Mouse (Mus musculus) liver, embryonic 14.5 days (tissue): ENCODE measurements around the gene Hrc. TPM values are rescaled to one million over a fixed set of nuclear protein-coding genes. Genes with fewer than 3 reads are reported as not detected.
"Not testable (repeated sequence)": the region's sequence is repeated elsewhere in the genome, so short reads cannot be mapped to it uniquely, and the experiment has no call there.

ENCODE experiments used
- ATAC-seq: fragments of 200-750 bp; cut with Nextera tagmentation; 2 replicates; pipeline ENCODE4 v1.8.0; 2017; ENCODE audit warnings: moderate number of reproducible peaks, mild to moderate bottlenecking, moderate library complexity; ENCODE audit not compliant: insufficient read depth
- DNase-seq, 3 experiments: peaks; one replicate each; pipeline ENCODE4 v3.0.0-alpha.2; 2012 to 2013; ENCODE audit warnings: low read depth in 3 of 3, low spot score in 3 of 3
- H3K27ac ChIP-seq: fragments of 300-500 bp; sonication (generic); 2 replicates; pipeline ENCODE4 v1.5.1; 2014; ENCODE audit warnings: moderate library complexity, mild to moderate bottlenecking, control low read depth, inconsistent platforms
- H3K27me3 ChIP-seq: fragments of 300-500 bp; sonication (generic); 2 replicates; pipeline ENCODE4 v1.6.1; 2014; ENCODE audit warnings: mild to moderate bottlenecking, low read length, moderate library complexity; ENCODE audit not compliant: control insufficient read depth, insufficient read depth
- H3K36me3 ChIP-seq: fragments of 300-500 bp; sonication (generic); replicated peaks from 2 replicates; pipeline ENCODE4 v1.6.1; 2014; ENCODE audit warnings: low read depth; ENCODE audit not compliant: control insufficient read depth, insufficient read depth
- H3K4me1 ChIP-seq, 2 experiments: fragments of 200-500 bp in 1 of 2; fragments of 300-500 bp in 1 of 2; sonication (generic) in 1 of 2; replicated peaks; 2 replicates each; pipeline ENCODE4 v1.6.1; 2012 to 2014; ENCODE audit warnings: antibody characterized with exemption in 1 of 2, inconsistent platforms in 1 of 2, low read length in 1 of 2; ENCODE audit not compliant: control insufficient read depth in 2 of 2, insufficient read depth in 2 of 2
- H3K4me2 ChIP-seq: fragments of 300-500 bp; sonication (generic); 2 replicates; pipeline ENCODE4 v1.6.1; 2014; ENCODE audit warnings: low read depth, mild to moderate bottlenecking, control low read depth, moderate library complexity
- H3K4me3 ChIP-seq, 2 experiments: fragments of 200-500 bp in 1 of 2; fragments of 300-500 bp in 1 of 2; sonication (generic) in 1 of 2; 2 replicates each; pipeline ENCODE4 v1.5.1; 2012 to 2014; ENCODE audit warnings: low read depth in 2 of 2, low read length in 2 of 2, mild to moderate bottlenecking in 2 of 2, control low read depth in 1 of 2, inconsistent platforms in 1 of 2, moderate library complexity in 1 of 2; ENCODE audit not compliant: insufficient read depth in 1 of 2
- H3K9ac ChIP-seq: fragments of 300-500 bp; sonication (generic); replicated peaks from 2 replicates; pipeline ENCODE4 v1.6.1; 2014; ENCODE audit warnings: mild to moderate bottlenecking, control low read depth, moderate library complexity
- H3K9me3 ChIP-seq: fragments of 300-500 bp; sonication (generic); 2 replicates; pipeline ENCODE4 v1.6.1; 2016; ENCODE audit warnings: low read length, mixed read lengths; ENCODE audit not compliant: control insufficient read depth
- CTCF ChIP-seq: IDR thresholded peaks from 2 replicates; pipeline ENCODE4 v1.5.1; 2016; ENCODE audit warnings: antibody characterized with exemption, low read depth, control low read depth
- EP300 ChIP-seq: IDR thresholded peaks from 2 replicates; pipeline ENCODE4 v1.6.1; 2016; ENCODE audit warnings: antibody characterized with exemption, low read depth
- WGBS: fragments of 180-500 bp; shearing (Covaris S2); extraction: QIAGEN DNeasy Blood & Tissue Kit; methylation state at CpG from one replicate; pipeline ENCODE4 v1.1.7; 2014; ENCODE audit not compliant: insufficient replicate concordance; 5-methylcytosine and 5-hydroxymethylcytosine counted together
- polyA plus RNA-seq, 2 experiments: library from polyadenylated mRNA; depleted of rRNA in 1 of 2; stranded (reverse) in 1 of 2; unstranded in 1 of 2; fragments of >200 nt; fragmentation: Nextera tagmentation in 1 of 2; extraction: Ambion mirVana in 1 of 2; gene quantifications; 2 replicates each; pipeline versions ENCODE4 v1.2.1 to v1.2.3; 2012 to 2014

The Hrc gene
- polyA plus RNA-seq, 2 experiments: 0.07 TPM; not detected in 1

DNA sequence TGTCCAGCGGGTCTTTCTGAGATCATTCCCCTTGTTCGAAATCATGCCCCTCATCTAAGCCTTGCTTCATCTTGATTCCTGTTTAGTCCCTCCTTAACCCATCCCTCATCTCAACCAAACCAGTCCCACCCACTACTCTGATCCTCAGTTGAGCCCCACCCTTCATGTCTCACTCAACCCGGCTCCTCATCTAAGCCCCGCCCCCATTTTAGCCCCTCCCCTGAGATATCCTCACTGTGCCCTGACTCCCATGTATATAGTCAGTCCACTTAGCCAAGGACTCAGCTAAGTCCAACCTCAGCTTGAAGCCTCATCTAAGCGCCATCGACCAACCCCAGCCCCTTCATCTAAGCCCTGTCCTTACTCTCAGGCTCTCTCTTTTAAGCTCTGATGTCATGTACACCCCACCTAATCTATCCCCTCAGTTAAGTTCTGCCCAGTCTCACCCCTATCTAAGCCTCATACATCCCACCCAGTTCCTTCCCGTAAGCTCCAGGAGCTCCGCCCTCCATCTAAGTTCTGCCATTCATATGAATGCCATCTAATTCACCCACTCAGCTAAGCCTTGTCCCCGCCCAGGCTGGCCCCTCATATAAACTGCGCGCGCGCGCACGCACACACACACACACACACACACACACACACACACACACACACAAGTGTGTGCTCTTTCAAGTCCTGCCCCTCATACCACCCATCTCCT is 20.4 kb downstream of the Hrc start:
- WGBS: 51% methylated on average over 15 of the region's 15 CpGs
- TF ChIP-seq EP300: no peak
- no peak for TF ChIP-seq CTCF
- Histone ChIP-seq H3K27ac (no peak overlapping the region), H3K4me2 (no peak overlapping the region), H3K36me3 (no peaks in the 10 kb centered on the region), H3K27me3 (peaks cover 7% of the 10 kb centered on the region), H3K4me3 (no peak overlapping the region), H3K9me3 (no peaks in the 10 kb centered on the region), H3K9ac (no peak overlapping the region), H3K4me1 (peaks cover 0 to 2% of the 10 kb centered on the region in 2 experiments; a peak in 1 of 4 replicates)
- ATAC-seq (no peak), DNase-seq (no peak)

- Histone ChIP-seq H3K9me3 (no peaks in the 10 kb centered on the region), H3K4me1 (peaks cover 0 to 4% of the 10 kb centered on the region in 2 experiments; a peak in 1 of 4 replicates), H3K4me2 (no peak overlapping the region), H3K4me3 (no peak overlapping the region), H3K9ac (no peak overlapping the region), H3K27ac (no peak overlapping the region), H3K27me3 (peaks cover 12% of the 10 kb centered on the region), H3K36me3 (no peaks in the 10 kb centered on the region)
- WGBS: 36% methylated on average over 13 of the region's 13 CpGs
- no peak for DNase-seq
- TF ChIP-seq EP300: no peak
- no peak for TF ChIP-seq CTCF
- no peak for ATAC-seq
Measured at GRCm38 (mm10) chr7:45356087-45356486, 21.0 kb downstream of the Hrc start.

DNA sequence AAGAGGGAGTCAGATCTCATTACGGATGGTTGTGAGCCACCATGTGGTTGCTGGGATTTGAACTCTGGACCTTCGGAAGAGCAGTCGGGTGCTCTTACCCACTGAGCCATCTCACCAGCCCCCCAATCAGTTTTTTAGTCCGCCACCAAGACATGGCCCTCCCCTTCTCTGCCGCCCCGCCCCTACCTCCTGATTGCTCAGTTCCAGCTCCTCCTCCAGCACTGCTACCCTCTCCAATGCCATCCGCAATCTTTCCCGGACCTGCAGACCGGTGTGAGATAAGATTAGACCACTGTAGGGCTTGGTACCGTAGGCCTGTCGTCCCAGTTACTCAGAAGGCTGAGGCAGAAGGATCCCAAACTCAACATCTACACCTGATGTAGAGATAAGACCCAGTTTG is 24.0 kb downstream of the Hrc start:
- not testable (repeated sequence) for H3K4me3 ChIP-seq, H3K36me3 ChIP-seq, H3K27ac ChIP-seq, H3K9ac ChIP-seq, ATAC-seq, H3K4me2 ChIP-seq, H3K4me1 ChIP-seq, H3K9me3 ChIP-seq, DNase-seq
- peaks cover 42% of the 10 kb centered on the region for H3K27me3 ChIP-seq
- WGBS: 45% methylated on average over 10 of the region's 11 CpGs

GRCm38 (mm10) chr7:45360404-45361125 is 25.5 kb downstream of the Hrc start:
- no peak for ATAC-seq
- H3K9ac ChIP-seq: no peak overlapping the region
- H3K27me3 ChIP-seq: peaks cover 56% of the 10 kb centered on the region

DNA sequence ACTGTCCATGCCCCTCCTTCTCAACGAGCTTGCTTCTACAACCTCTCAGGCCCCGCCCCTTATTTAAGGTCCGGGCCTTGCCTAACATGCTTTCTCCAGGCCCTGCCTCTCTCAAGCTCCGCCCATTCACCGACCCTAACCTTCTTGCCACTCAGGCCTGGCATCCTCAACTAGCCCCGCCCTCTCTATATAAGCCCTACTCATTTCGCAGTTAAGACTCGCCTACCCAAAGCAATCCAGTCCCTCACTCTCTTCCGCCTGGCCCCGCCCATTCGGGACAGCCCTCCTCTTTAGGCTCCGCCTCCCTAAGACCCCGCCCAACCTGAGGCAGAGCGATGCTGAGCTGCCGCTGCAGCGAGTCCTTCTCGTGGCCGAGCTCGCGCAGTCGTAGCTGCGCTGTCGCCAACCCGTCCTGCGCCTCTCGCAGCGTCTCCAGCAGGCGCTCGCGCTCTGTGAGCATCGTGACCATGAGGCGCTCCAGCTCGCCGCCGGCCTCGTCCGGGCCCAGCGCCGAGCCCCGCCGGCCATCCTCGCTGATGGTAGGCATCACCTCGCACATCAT is 26.2 kb downstream of the Hrc start:
- Histone ChIP-seq H3K9me3 (no peaks in the 10 kb centered on the region), H3K27ac (no peak overlapping the region), H3K27me3 (peaks cover 63% of the 10 kb centered on the region), H3K9ac (no peak overlapping the region), H3K4me3 (peak overlapping the region in 1 of 2 experiments; percentile 36; a peak in 2 of 4 replicates), H3K36me3 (no peaks in the 10 kb centered on the region), H3K4me2 (peak overlapping the region; percentile 59), H3K4me1 (peaks cover 0 to 8% of the 10 kb centered on the region in 2 experiments; a peak in 3 of 4 replicates)
- DNase-seq (peak; percentile 41 to 61 (median 49)), ATAC-seq (peak; percentile 75; the same call in 1 of the 2 replicates)
- TF ChIP-seq CTCF (no peak), EP300 (no peak)
- under 1% methylated on average over 43 of the region's 43 CpGs for WGBS

More at GRCm38 (mm10) chr7:45360404-45361125, 25.5 kb downstream of the Hrc start:
- no peak for DNase-seq
- no peak overlapping the region for H3K27ac ChIP-seq
- H3K9me3 ChIP-seq: no peaks in the 10 kb centered on the region
- no peak overlapping the region; the same call in 1 of the 2 replicates for H3K4me2 ChIP-seq
- TF ChIP-seq EP300: no peak
- TF ChIP-seq CTCF: no peak
- WGBS: 38% methylated on average over 18 of the region's 18 CpGs
- no peak overlapping the region for H3K4me3 ChIP-seq
- peaks cover 0 to 8% of the 10 kb centered on the region in 2 experiments; a peak in 3 of 4 replicates for H3K4me1 ChIP-seq
- H3K36me3 ChIP-seq: no peaks in the 10 kb centered on the region
